Mouse (Mus musculus) MEL (cell line): ENCODE measurements around the gene Map7. TPM values are rescaled to one million over a fixed set of nuclear protein-coding genes. Genes with fewer than 3 reads are reported as not detected.

Experiments used
- DNase-seq: peaks from one replicate; pipeline ENCODE4 v3.0.0; 2011; ENCODE audit warnings: low read depth, low spot score
- H3K27ac ChIP-seq: 2 replicates; pipeline ENCODE4 v1.5.1; 2012; ENCODE audit warnings: low read depth, mild to moderate bottlenecking, control low read depth, low read length, moderate library complexity; ENCODE audit not compliant: control insufficient read depth
- H3K27me3 ChIP-seq, 2 experiments: fragments of 150-350 bp in 1 of 2; sonication (generic) in 1 of 2; 2 replicates each; pipeline ENCODE4 v1.6.1; 2012; ENCODE audit warnings: low read length in 2 of 2, mild to moderate bottlenecking in 2 of 2, improper control_type of control experiment in 1 of 2, moderate library complexity in 1 of 2; ENCODE audit not compliant: insufficient read depth in 2 of 2, control insufficient read depth in 1 of 2
- H3K36me3 ChIP-seq, 2 experiments: 2 replicates each; pipeline ENCODE4 v1.6.1; 2012 to 2014; ENCODE audit warnings: low read length in 2 of 2, improper control_type of control experiment in 1 of 2, inconsistent platforms in 1 of 2, mild to moderate bottlenecking in 1 of 2; ENCODE audit not compliant: insufficient read depth in 2 of 2, control insufficient read depth in 1 of 2
- H3K4me1 ChIP-seq, 2 experiments: fragments of 150-350 bp in 1 of 2; sonication (generic) in 1 of 2; 2 replicates each; pipeline ENCODE4 v1.6.1; 2012; ENCODE audit warnings: low read length in 2 of 2, improper control_type of control experiment in 1 of 2, mild to moderate bottlenecking in 1 of 2; ENCODE audit not compliant: insufficient read depth in 2 of 2, control insufficient read depth in 1 of 2
- H3K4me3 ChIP-seq, 2 experiments: fragments of 150-350 bp in 1 of 2; sonication (generic) in 1 of 2; 2 replicates each; pipeline ENCODE4 v1.5.1; 2012; ENCODE audit warnings: low read depth in 2 of 2, low read length in 2 of 2, mild to moderate bottlenecking in 2 of 2, moderate library complexity in 2 of 2, control low read depth in 1 of 2, improper control_type of control experiment in 1 of 2; ENCODE audit not compliant: control insufficient read depth in 1 of 2, insufficient read depth in 1 of 2
- H3K79me2 ChIP-seq: 2 replicates; pipeline ENCODE4 v1.6.1; 2012; ENCODE audit warnings: mild to moderate bottlenecking, low read length, moderate library complexity; ENCODE audit not compliant: control insufficient read depth, poor library complexity, insufficient read depth
- H3K9ac ChIP-seq: 2 replicates; pipeline ENCODE4 v1.6.1; 2012; ENCODE audit warnings: low read depth, mild to moderate bottlenecking, control low read depth, low read length, moderate library complexity; ENCODE audit not compliant: control insufficient read depth, poor library complexity, severe bottlenecking
- H3K9me3 ChIP-seq: fragments of 150-350 bp; sonication (generic); replicated peaks from 2 replicates; pipeline ENCODE4 v1.6.1; 2012; ENCODE audit warnings: mild to moderate bottlenecking, low read length, improper control_type of control experiment, moderate library complexity; ENCODE audit not compliant: insufficient read depth
- CHD1 ChIP-seq: IDR thresholded peaks from 2 replicates; pipeline ENCODE4 v1.6.1; 2012; ENCODE audit warnings: low read depth, mild to moderate bottlenecking, inconsistent platforms, low read length, improper control_type of control experiment
- CTCF ChIP-seq, 3 experiments: IDR thresholded peaks in 2 of 3; conservative IDR thresholded peaks in 1 of 3; 2 replicates each; pipeline ENCODE4 v1.5.1; 2011 to 2012; ENCODE audit warnings: low read length in 3 of 3, low read depth in 2 of 3, mild to moderate bottlenecking in 2 of 3, improper control_type of control experiment in 1 of 3, inconsistent platforms in 1 of 3, mixed read lengths in 1 of 3, moderate library complexity in 1 of 3; ENCODE audit not compliant: control insufficient read depth in 1 of 3, insufficient read depth in 1 of 3, poor library complexity in 1 of 3, severe bottlenecking in 1 of 3
- E2F4 ChIP-seq: IDR thresholded peaks from 2 replicates; pipeline ENCODE4 v1.6.1; 2011; ENCODE audit warnings: low read depth, low read length, improper control_type of control experiment, borderline replicate concordance
- GABPA ChIP-seq: IDR thresholded peaks from 2 replicates; pipeline ENCODE4 v1.6.1; 2012; ENCODE audit warnings: low read depth, mild to moderate bottlenecking, inconsistent platforms, low read length, improper control_type of control experiment, moderate library complexity
- MAFK ChIP-seq: IDR thresholded peaks from 2 replicates; pipeline ENCODE4 v1.6.1; 2011; ENCODE audit warnings: low read depth, mild to moderate bottlenecking, low read length, improper control_type of control experiment, borderline replicate concordance
- MEF2A ChIP-seq: IDR thresholded peaks from 2 replicates; pipeline ENCODE4 v1.6.1; 2014; ENCODE audit warnings: low read depth, mild to moderate bottlenecking, inconsistent platforms, low read length, improper control_type of control experiment; ENCODE audit not compliant: poor library complexity, insufficient replicate concordance, severe bottlenecking; ENCODE audit errors: extremely low read depth
- MXI1 ChIP-seq: IDR thresholded peaks from 2 replicates; pipeline ENCODE4 v1.6.1; 2011; ENCODE audit warnings: mild to moderate bottlenecking, low read depth, low read length, improper control_type of control experiment
- NELFE ChIP-seq: IDR thresholded peaks from 2 replicates; pipeline ENCODE4 v1.6.1; 2011; ENCODE audit warnings: low read depth, low read length, improper control_type of control experiment
- TCF12 ChIP-seq: IDR thresholded peaks from 2 replicates; pipeline ENCODE4 v1.6.1; 2014; ENCODE audit warnings: low read depth, mild to moderate bottlenecking, inconsistent platforms, low read length, improper control_type of control experiment, moderate library complexity
- USF1 ChIP-seq: IDR thresholded peaks from 2 replicates; pipeline ENCODE4 v1.6.1; 2014; ENCODE audit warnings: low read depth, mild to moderate bottlenecking, inconsistent platforms, low read length, improper control_type of control experiment, moderate library complexity
- ZC3H11A ChIP-seq: IDR thresholded peaks from 2 replicates; pipeline ENCODE4 v1.6.1; 2012; ENCODE audit warnings: low read depth, mild to moderate bottlenecking, inconsistent platforms, low read length, improper control_type of control experiment
- polyA plus RNA-seq, 2 experiments: library from polyadenylated mRNA; stranded (reverse) in 1 of 2; unstranded in 1 of 2; fragments of >175 nt in 1 of 2; fragments of >200 nt in 1 of 2; gene quantifications; 2 replicates each; pipeline versions ENCODE4 v1.2.1 to v1.2.4; 2012; ENCODE audit warnings: low replicate concordance in 2 of 2, low read depth in 1 of 2; ENCODE audit not compliant: insufficient read length in 2 of 2, insufficient read depth in 1 of 2, missing spikeins in 1 of 2
- total RNA-seq: library from RNA; depleted of rRNA; stranded (reverse); fragments of 300-350 nt; gene quantifications from 2 replicates; pipeline ENCODE4 v1.2.3, GENCODE M21; 2012

Gene Map7
- total and polyA plus RNA-seq, 3 experiments, result 3.1 to 9.5 TPM; not detected in 1

DNA sequence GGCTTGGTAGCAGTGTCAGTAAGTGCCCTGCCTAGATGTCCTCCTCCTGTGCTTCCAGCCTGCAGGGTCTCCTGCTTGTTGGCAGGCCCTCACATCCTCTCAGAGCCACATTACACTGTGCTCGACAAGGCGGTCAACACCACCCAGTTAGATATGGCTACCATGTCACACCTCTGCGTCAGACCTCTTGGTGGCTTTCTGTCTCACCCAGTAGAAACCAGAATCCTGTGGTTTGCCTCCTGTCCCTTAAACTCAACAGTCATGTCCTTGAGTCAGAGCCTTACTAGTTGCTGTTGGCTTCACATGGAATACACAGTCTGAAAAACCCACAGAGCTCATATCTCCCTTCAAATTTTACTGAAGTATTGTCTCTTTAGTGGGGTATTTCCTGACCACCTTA, 87.4 kb downstream of the Map7 start:
- no peak for DNase-seq
- H3K9me3 ChIP-seq, result no peaks in the 10 kb centered on the region
- H3K36me3 ChIP-seq, result no peaks in the 10 kb centered on the region
- H3K4me1 ChIP-seq, result no peaks in the 10 kb centered on the region
- H3K27ac ChIP-seq, result no peak overlapping the region
- no peak overlapping the region for H3K4me3 ChIP-seq
- H3K79me2 ChIP-seq, result no peaks in the 10 kb centered on the region
- no peaks in the 10 kb centered on the region for H3K27me3 ChIP-seq
- H3K9ac ChIP-seq, result no peak overlapping the region
- TF ChIP-seq ZC3H11A (no peak), CHD1 (no peak), USF1 (no peak), CTCF (IDR thresholded peaks at IDR 0.05 in 2 of 3, conservative IDR thresholded peaks at IDR 0.05 in 1 of 3; ENCODE audit: control insufficient read depth in 1 of 3, insufficient read depth in 1 of 3, low read depth in 2 of 3, low read length in 3 of 3, poor library complexity in 1 of 3, severe bottlenecking in 1 of 3) (no peak), NELFE (no peak), MAFK (no peak), TCF12 (no peak)

DNA sequence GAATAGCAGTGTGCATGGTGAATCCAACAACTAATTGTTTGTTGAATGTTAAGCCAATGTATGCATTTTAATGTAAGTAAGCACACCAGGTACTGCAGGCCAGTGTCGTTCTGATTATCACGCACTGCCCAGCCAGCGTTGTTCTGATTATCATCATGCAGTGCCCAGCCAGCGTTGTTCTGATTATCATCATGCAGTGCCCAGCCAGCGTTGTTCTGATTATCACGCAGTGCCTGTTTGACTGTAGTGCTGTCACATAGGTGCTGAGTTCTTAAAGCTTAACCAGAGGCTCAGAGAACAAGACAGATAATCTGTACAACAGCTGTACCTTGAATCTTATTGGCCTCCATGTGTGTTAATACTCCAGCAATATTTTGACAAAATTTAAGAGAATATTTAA, 88.0 kb downstream of the Map7 start:
- H3K9ac ChIP-seq, result no peak overlapping the region
- H3K4me1 ChIP-seq, result no peaks in the 10 kb centered on the region
- H3K27ac ChIP-seq, result no peak overlapping the region
- H3K36me3 ChIP-seq, result no peaks in the 10 kb centered on the region
- H3K27me3 ChIP-seq, result no peaks in the 10 kb centered on the region
- no peak for DNase-seq
- no peaks in the 10 kb centered on the region for H3K79me2 ChIP-seq
- TF ChIP-seq GABPA, result no peak
- no peaks in the 10 kb centered on the region for H3K9me3 ChIP-seq
- H3K4me3 ChIP-seq, result no peak overlapping the region

DNA sequence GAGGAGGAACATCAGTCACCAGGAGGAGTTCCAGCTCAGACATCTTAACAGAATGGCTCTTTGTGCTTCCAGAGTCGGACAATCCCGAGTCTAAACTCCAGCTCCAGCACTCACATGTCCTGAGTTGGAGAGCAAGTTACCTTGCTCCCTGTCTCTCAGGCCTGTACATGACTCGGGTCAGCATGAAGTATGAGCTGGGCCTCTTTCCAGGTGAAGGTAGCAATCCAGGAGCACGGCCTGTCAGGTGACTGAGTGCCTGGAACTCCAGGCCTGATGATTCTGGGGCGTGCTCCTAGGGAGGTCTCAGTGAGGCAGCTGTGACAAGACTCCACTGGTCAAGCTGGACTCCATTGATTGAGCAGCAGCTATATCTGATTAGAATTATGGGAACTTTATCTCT, 90.0 kb downstream of the Map7 start:
- no peaks in the 10 kb centered on the region for H3K4me1 ChIP-seq
- H3K9me3 ChIP-seq, result no peaks in the 10 kb centered on the region
- no peak overlapping the region for H3K4me3 ChIP-seq
- DNase-seq, result no peak
- H3K79me2 ChIP-seq, result no peaks in the 10 kb centered on the region
- no peak overlapping the region for H3K9ac ChIP-seq
- no peaks in the 10 kb centered on the region for H3K36me3 ChIP-seq
- no peak for TF ChIP-seq E2F4
- TF ChIP-seq MXI1, result no peak
- no peak for TF ChIP-seq MEF2A
- no peaks in the 10 kb centered on the region for H3K27me3 ChIP-seq
- no peak overlapping the region for H3K27ac ChIP-seq
